Mouse (Mus musculus) adrenal gland, postnatal 36 days (tissue): ENCODE measurements at regions not wholly inside any gene's neighbourhood (a gene's known extent, or its start where the extent isn't known, plus 50 kb on each side); places are given as distances from the start of the nearest gene placed in this dataset.

Experiments used
- DNase-seq, 2 experiments: peaks; one replicate each; pipeline ENCODE4 v3.0.0; 2021; ENCODE audit warnings: mixed read lengths in 1 of 2

DNA sequence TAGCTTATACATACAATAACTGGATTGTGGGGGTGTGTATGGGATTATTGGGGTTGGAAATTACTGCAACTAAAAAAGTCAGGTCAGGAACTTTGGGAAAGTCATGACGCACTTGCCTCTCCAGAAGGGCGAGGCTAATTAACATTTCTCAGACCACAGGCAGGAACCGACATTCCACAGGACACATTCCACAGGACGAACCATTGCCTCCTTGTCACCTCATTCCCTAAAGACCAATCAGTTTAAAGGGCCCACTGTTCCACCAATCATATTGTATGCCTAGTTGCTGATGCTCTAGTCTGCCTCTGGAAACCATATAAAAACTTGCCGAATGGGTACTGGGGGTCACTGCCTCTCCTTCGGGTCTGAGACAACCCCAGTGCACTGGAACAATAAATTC lies 113.0 kb upstream of the Pcgf5 start:
- no peak for DNase-seq

DNA sequence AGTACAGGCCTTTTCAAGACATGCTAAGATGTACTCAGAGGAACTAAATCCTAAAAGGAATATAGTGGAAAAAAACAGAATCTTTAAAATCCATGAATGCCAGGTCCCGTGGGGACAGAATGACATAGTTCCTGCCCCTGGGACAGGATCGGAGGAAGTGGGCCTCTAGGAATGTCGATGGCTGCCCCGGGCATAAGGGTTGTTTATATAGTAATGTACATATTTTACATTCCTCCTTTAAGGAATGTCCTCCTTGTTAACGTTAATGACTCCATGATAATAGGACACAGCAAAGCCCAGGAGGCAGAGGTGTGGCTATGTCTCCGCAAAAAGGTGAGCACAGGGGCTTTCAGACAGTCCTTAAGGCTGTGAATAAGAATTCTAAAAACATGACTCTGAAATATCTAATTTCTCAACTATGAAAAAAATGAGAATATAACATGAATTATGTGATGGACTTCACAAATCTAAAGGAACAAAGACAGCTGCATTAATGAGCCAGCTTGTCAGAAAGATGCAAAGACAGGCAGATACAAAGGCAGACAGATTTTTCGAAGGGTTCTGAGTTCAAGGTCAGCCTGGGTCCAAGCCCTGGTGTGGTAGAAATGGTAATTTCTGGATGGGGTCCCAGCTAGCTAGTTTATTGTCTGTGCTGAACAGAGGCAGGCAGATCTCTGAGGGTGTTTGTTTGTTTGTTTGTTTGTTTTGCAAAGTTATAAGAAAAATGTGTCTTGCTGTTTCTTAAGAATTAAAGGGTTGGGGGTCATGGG lies 111.3 kb upstream of the Pcgf5 start:
- DNase-seq: no peak

DNA sequence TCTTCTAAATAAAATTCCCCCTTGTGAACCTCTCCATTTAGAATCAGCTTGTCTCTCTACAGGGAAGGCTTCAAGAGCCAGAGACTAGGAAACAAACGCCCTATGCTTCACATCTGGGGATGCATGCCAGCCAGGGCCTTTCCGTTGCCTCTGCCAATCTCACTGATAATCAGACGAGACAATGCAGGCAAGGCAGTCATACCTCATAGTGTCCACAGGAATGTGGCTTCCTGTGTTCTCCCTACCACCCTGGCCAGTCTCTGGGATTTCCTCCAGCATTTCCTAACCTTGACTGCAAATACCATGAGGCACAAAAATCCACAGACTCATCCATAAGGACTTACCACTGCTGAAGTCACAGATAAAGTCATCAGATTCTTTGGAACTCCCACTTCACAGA lies 110.4 kb upstream of the Pcgf5 start:
- DNase-seq: no peak

DNA sequence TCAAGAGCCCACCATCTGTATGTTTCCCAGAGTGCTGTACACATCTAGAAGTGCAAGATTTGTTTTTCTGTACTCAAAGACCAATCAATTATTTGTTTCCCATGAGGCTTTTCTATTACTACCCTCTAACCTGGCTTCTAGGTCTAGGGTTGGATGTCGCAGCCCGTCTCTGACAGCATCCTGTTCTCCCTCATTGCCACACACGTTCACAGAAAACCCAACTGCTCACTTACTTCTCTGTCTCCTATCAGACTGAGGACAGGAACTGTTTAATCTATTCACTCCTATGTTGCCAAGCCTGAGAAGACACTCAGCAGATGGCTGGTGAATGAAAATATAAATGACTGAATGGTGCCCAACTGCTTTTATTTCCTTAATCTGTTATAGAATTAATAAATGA lies 109.6 kb upstream of the Pcgf5 start:
- DNase-seq: no peak

DNA sequence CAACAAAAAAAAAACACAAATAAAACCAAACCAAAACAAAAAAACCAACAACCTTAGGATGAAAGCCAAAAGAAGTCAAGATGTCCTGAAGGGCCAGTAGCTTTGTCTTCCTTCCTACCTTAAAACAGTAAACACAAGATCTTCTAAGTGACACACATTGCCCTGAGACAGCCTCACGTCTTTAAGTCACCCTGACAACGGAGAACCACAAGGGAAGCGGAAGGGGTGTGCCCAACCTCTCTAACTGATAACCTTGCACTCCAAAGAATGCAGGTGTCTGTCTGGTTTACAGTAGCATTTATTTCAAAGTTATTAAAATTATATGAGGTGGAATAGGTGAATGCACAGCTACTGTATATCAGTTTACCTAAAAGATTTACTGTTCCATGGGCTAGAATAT lies 105.7 kb upstream of the Pcgf5 start:
- DNase-seq: no peak

DNA sequence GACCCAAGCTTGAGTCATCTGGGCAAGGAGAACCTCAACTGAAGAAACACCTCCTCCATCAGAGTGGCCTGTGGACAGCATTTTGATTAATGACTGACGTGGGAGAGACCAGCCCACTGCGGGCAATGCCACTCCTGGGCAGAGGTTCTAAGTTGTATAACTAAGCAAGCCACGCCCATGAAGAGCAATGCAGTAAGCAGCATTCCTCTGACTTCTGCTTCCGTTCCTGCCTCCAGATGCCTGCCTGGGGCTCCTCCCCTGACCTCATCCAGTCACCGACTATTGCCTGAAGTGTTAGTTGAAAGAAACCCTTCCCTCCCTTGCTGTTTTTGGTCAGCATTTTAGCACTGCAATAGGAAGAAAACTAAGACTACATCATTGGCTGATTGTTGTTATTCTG lies 105.2 kb upstream of the Pcgf5 start:
- no peak for DNase-seq

DNA sequence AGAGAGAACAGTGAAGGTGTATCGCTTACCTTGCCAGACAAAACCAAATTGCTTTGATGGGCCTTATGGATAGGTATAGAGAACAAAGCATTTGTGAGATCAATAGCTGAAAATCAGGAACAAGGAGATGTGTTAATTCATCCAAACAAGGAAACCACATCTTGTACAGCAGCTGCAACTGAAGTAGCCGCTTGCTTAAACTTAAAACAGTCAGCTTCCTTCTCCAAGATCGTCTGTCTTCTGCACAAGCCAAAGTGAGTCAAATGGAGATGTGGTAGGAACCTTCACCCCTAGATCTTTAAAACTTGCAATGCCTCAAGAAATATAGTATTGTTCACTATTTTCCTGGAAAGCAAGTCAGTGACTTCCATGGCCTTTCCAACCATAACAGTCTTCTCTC lies 95.6 kb upstream of the Pcgf5 start:
- no peak for DNase-seq

DNA sequence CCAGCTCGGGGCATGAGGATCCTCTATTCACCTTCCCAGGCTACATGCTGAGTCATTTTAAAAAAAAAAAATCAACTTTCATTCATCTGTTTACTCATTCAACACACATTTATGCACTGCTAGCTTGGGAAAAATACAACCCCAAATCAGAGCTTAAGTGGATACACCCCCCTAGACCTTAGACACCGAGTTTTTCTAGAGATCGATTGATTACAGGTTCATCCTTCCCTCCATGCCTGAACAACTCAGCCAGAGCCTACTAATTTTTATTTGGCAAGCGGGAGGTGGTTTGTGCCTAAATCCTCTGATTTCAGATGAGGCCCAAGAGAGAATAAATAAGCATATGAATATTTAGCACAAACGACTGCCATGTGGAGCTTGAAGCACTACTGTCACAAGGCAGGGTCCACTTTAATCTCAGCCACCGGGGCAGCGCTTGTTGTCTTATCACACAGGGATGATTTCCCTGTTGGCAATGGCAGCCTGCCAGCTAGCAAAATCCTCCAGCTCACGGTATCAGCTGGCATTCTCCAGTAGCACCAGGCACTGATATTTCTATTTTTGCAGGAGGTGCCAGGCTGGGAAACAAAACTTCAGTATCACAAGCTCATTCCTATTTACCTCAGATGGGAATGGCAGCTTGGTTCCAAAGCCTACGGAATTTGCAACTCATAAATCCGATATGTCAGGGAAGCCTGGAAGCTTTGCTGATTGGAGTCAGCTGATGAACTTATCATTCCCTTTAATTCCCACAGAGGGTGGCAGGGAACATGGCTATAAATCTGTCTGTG lies 90.2 kb upstream of the Pcgf5 start:
- peak; percentile 51 to 55 for DNase-seq

DNA sequence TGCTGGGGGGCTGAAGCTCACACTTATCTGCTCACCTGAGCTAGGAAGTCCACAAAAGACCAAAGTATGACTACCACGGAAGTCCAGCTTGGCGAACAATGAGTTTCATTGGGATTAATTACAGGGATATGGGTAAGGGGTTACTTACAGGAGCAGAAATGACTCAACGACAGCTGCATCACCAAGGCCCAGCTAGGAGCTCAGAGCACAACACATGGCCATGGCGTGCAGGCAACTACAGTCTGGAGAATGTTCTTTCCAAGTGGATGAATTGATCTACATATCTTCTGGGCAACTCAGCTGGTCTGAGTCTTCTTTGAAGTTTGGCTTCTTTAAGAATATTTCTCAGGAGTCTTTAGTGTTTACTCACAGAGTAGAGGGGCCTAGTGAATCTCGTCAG lies 86.3 kb upstream of the Pcgf5 start:
- no peak for DNase-seq

DNA sequence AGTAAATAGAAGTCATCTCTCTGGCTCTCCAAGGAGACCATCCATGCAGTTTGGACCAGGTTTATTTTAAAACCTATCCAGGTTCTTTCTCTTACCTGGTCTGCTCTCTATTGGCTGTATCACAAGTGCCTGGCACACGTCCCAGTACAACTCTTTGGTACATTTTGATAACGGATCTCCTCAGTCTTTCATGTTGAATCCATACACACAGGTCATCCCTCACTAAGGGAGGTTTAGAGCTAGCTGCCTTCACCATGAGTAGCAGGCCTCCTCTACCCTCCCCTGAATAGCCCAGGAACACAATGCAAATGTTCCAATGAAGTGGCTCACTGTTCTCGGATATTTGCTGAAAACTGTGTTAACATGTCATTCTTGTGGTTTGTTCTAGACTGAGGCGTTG lies 84.2 kb upstream of the Pcgf5 start:
- DNase-seq: no peak

DNA sequence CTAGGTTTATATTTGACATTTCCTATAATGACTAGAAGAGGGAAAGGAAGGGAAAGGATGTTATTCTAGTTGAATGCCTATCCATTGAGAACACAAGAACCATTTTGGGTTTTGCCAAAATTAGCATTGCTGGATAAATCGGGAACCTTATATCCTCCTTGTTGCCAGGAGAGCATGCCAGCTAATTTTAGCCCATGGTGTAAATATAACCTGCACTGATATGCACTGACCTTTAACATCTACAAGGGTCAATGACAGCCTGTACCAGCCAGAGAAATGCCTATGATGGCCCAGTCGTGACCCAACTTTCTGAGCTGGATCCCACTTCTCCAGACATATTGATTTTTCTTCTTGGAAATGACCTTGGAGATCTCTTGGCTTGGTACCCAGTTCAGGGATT lies 83.7 kb upstream of the Pcgf5 start:
- DNase-seq: no peak

DNA sequence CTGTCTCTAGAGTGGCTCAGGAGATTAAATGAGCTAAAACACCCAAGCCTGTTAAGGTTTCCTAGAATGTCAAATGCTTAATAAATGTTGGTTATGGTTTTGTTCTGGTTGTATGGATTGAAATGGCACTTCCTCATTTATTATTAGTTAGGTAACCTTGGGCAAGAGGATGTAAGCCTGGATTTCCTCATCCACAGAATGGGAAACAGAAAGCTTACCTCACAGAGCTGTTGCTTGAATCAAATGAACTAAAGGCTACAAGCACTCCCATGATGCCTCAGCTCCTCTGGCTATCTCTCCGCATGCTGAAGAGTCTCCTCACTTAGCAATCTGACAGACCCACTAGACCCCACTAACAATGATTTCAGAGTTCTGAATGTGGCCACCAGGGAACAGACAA lies 82.8 kb upstream of the Pcgf5 start:
- DNase-seq: no peak

DNA sequence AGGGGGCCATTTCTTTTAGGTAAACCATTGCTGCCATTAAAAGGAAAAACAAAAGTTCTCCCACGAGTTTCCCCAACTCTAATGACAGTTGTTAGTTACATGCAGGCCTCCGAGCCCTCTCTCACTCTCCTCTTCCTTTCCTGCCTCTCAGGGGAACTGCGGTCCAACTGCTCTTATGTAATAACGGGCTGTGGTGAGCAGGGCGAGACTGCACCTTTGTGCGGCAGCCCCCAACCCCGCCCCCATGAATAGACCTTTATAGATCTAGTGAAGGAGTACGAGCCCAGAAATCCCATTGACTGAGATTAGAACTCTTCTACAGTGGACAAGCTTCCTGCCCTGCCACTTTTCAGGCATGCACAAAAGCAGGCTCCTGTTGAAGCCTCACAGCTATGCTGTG lies 81.8 kb upstream of the Pcgf5 start:
- DNase-seq: no peak

DNA sequence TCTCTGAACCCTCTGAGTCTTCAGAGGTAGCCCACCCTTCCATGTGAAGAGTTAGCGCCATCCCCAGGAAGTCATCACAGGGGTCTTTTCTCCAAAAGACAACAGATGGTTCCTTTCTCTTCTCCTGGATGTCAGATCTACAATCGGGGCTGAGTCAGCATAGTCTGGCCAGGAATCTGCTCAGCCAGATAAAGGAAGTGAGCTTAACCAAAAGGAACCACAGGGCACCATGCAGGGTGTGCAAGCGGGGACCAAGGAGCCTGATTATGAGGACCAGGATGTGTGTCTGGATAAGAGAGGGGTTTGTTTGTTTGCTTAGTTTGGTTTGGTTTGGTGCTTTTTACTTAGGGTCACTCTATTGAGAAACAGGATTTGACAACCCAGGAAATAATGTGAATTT lies 74.6 kb upstream of the Pcgf5 start:
- DNase-seq: no peak

DNA sequence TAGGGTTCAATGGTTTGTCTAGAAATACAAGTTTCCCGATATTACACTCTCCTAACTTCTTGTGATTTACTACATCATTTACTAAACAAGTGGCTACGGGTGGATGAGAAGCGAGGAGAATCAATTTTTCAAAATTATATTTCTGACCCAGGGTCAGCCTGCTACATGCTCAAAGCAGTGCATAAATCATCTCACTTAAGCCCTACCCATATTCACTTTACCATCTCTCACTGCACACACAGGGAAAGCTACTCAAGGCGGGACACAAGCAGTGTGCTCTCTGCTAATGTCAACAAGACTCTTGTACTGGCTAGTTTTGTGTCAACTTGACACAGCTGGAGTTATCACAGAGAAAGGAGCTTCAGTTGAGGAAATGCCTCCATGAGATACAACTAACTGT lies 62.6 kb upstream of the Pcgf5 start:
- no peak for DNase-seq

DNA sequence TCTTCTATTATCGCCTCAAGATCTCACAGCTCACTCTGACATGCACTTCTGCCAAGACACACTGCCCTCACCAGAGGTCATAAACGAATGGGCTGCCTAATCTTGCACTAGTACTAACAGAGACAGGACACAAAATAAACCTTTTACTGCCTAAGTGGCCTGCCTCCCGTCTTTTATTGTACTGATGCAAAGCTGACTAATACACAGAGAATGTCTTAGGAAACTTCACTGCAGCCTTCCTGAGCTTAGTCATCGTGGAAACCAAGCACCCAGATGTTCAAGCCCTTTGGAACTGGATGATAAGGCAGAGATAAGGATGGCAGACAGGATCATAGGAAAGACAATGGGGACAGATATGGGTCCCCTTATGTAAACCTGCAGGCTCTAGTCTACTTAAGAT lies 57.3 kb upstream of the Pcgf5 start:
- no peak for DNase-seq

DNA sequence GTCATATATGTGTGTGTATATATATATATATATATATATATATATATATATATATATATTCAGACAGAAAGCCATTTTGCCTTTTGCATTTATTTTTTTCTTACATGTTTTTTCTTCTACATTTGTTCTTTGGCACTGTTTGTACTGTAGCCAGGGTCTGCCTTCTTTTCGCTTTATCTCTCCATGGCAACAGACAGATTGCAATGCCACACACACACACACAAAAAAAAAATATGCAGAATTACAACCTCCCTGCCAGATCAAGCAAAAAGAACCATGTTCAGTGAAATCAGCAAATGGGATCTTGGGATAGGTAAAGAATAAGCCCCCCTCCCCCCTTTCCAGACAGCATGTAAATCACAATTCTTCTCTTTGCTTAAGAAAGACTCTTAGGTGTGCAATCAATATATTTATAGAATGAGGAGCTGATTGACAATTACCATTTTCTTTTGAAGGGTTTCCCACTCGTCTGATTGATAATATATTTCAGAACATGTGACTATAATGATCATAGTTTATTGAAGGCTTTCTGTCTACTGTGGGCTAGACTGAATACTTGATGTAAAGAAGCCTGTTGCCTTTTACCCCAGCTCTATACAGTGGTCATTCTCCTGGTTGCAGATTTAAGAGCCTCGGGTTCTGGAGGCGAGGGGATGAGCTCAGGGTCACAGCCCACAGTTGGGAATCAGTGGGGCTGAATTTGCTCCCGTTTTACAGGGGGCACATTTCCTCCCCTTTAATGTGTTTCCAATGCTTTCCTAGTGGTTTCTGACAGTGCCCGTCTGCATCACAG lies 54.7 kb upstream of the Pcgf5 start:
- DNase-seq: no peak
